Mouse (Mus musculus) erythroblast, embryonic 14.5 days (primary cell): Measurements from ENCODE around the gene Tnrc6c.

Experiments used
- GATA1 ChIP-seq: IDR thresholded peaks from 2 replicates; pipeline ENCODE4 v1.6.1; 2012; ENCODE audit warnings: low read length, inconsistent platforms, mixed read lengths
- TAL1 ChIP-seq: IDR thresholded peaks from 3 replicates; pipeline ENCODE4 v1.6.1; 2012; ENCODE audit warnings: low read length, inconsistent platforms, mixed read lengths

- no peak for TF ChIP-seq TAL1
- no peak for TF ChIP-seq GATA1
Measured at GRCm38 (mm10) chr11:117736037-117736689, 82.1 kb downstream of the Tnrc6c start.
